Mouse (Mus musculus): ENCODE data around the gene Adgrf4. TPM values are rescaled to one million over a fixed set of nuclear protein-coding genes. Genes with fewer than 3 reads are reported as not detected.

Gene Adgrf4
- total RNA-seq, 2 experiments from 2014 or later = 1.4 to 1.6 TPM

Other genes starting within 250 kb of the Adgrf4 start
- not detected for gene Opn5, start 80.9 kb downstream of the Adgrf4 start, total RNA-seq (2021)
- 1 to 10 TPM in 1 of 2 experiments, under 1 TPM in 1; 0.60 to 1.0 TPM for gene Adgrf2, start 49.9 kb upstream of the Adgrf4 start, total RNA-seq (2021)
- gene Cd2ap, start 184.4 kb upstream of the Adgrf4 start, total RNA-seq (2021) = 10 to 100 TPM; 18.3 to 22.6 TPM